Mouse (Mus musculus) neural tube, embryonic 11.5 days (tissue): ENCODE data around the gene Plekha7. TPM values are rescaled to one million over a fixed set of nuclear protein-coding genes. Genes with fewer than 3 reads are reported as not detected.

ENCODE experiments used
- ATAC-seq: fragments of 200-750 bp; cut with Nextera tagmentation; 2 replicates; pipeline ENCODE4 v1.8.0; 2017; ENCODE audit warnings: moderate number of reproducible peaks, mild to moderate bottlenecking, moderate TSS enrichment, moderate library complexity; ENCODE audit not compliant: insufficient read depth, low FRiP score, low TSS enrichment
- DNase-seq: peaks from one replicate; pipeline ENCODE4 v3.0.0-alpha.2; 2015; ENCODE audit warnings: low spot score
- H3K27ac ChIP-seq: fragments of 300-500 bp; sonication (generic); 2 replicates; pipeline ENCODE4 v1.5.1; 2014; ENCODE audit warnings: low read depth, mild to moderate bottlenecking, low read length
- H3K27me3 ChIP-seq: fragments of 300-500 bp; sonication (generic); 2 replicates; pipeline ENCODE4 v1.6.1; 2014; ENCODE audit warnings: mild to moderate bottlenecking, low read length, mixed read lengths; ENCODE audit not compliant: control insufficient read depth, insufficient read depth
- H3K36me3 ChIP-seq: fragments of 300-500 bp; sonication (generic); 2 replicates; pipeline ENCODE4 v1.6.1; 2014; ENCODE audit warnings: mild to moderate bottlenecking, low read length, moderate library complexity, mixed read lengths; ENCODE audit not compliant: control insufficient read depth, insufficient read depth
- H3K4me1 ChIP-seq: fragments of 300-500 bp; sonication (generic); 2 replicates; pipeline ENCODE4 v1.6.1; 2014; ENCODE audit warnings: low read length, mixed read lengths; ENCODE audit not compliant: control insufficient read depth, insufficient read depth
- H3K4me2 ChIP-seq: fragments of 300-500 bp; sonication (generic); 2 replicates; pipeline ENCODE4 v1.6.1; 2014; ENCODE audit warnings: low read depth, mild to moderate bottlenecking, moderate library complexity
- H3K4me3 ChIP-seq: fragments of 300-500 bp; sonication (generic); 2 replicates; pipeline ENCODE4 v1.5.1; 2014; ENCODE audit warnings: low read depth, low read length
- H3K9ac ChIP-seq: fragments of 300-500 bp; sonication (generic); 2 replicates; pipeline ENCODE4 v1.6.1; 2014; ENCODE audit warnings: mild to moderate bottlenecking, low read length
- H3K9me3 ChIP-seq: fragments of 300-500 bp; sonication (generic); 2 replicates; pipeline ENCODE4 v1.6.1; 2016; ENCODE audit warnings: low read length; ENCODE audit not compliant: control insufficient read depth
- WGBS: fragments of 180-500 bp; shearing (Covaris S2); extraction: QIAGEN DNeasy Blood & Tissue Kit; methylation state at CpG from one replicate; pipeline ENCODE4 v1.1.7; 2014; 5-methylcytosine and 5-hydroxymethylcytosine counted together
- polyA plus RNA-seq: library from polyadenylated mRNA; unstranded; fragments of >200 nt; fragmentation: Nextera tagmentation; extraction: Ambion mirVana; gene quantifications from 2 replicates; pipeline ENCODE4 v1.2.1, GENCODE M21; 2014

Plekha7 gene
- polyA plus RNA-seq, 1 experiment from 2014 or later, result 7.3 TPM

DNA sequence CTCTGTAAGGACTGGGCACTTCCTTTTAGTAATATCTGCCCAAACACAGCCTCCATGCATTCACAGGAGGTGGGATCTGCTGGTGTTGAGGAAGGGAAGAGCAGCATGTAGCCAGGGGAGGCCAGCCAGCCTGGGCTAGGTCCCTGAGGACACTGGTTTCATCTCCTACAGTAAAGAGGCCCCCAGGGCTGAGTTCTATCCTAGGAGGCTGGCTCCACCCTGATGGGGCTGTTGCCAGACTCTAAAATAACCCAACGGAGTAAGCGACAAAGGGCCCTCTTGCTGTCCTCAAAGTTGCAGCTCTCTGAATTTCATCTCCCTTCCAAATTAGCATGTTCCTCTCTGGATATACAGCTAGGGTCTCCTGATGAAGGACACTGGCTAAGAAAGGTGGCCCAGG, 83.6 kb downstream of the Plekha7 start:
- no peaks in the 10 kb centered on the region for H3K36me3 ChIP-seq
- no peak overlapping the region for H3K4me2 ChIP-seq
- H3K4me1 ChIP-seq, result peaks cover 8% of the 10 kb centered on the region
- ATAC-seq (no peak), DNase-seq (no peak)
- H3K9me3 ChIP-seq, result no peaks in the 10 kb centered on the region
- H3K27ac ChIP-seq, result no peak overlapping the region
- 86% methylated on average over 2 of the region's 2 CpGs for WGBS
- no peak overlapping the region for H3K9ac ChIP-seq
- H3K4me3 ChIP-seq, result no peak overlapping the region
- no peaks in the 10 kb centered on the region for H3K27me3 ChIP-seq

DNA sequence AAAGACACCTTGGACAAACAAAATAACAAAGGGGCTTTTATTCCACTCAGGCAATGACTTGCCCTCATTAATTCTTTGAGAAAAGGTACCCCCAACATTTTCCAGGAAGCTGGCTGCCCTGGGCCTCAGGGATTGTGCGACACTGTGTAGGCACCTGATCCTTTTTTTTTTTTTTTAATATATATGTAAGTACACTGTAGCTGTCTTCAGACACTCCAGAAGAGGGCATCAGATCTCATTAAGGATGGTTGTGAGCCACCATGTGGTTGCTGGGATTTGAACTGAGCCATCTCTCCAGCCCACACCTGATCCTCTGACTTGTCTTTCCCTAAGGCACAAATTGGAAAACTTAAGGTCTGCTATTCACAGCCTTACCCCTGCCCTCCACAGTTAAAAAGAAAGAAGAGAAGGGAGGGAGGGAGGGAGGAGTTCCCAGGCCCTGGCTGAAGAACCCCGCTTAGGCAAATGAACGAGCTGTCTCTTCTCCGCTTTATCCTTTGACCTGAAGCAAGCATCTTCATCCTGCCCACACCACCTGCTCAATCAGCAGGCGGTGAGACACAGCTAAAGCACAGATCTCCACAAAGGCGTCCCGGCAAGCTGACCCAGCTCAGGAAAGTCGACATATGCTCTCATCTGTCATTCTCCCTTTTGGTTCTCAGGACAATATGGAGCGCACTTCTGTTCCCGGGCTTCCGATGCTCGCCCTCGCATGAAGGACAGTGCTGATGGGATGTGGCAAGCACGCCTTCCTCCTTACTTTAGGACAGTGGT, 85.0 kb downstream of the Plekha7 start:
- WGBS, result 39% methylated on average over 14 of the region's 14 CpGs
- no peak for ATAC-seq

DNA sequence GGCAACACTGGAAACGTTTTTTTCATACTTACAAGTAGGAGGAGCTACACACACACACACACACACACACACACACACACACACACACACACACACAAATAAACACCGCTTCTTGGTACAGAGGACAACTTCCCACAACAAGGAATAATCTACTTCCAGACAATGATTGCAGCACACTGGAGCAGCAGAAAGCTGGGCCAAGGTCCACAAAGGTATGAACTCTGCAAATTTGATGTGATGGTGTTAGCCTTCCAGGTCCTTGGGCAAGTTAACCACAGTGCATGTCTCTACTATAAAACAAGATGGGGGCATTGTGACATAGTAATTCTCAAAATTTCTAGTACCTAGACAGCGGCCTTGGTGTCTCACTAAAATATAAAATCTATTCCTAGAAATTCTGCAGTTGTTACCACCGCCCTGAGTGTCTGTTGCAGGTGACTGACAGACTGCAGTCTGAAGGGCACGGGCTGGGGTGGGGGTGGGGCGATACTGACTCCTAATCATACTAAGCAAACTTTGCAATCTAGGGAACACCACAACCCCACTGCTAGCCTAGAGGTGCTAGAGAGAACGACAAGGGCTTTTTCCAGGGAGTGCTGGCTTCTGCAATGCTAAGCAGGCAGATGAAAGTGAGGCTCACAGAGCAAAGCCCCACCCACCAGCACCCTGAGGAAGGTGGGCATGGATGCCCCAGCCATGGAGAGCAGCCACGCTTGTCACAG, 85.7 kb downstream of the Plekha7 start:
- WGBS, result 68% methylated on average over 8 of the region's 8 CpGs
- Histone ChIP-seq H3K36me3 (no peaks in the 10 kb centered on the region), H3K9ac (no peak overlapping the region), H3K4me2 (no peak overlapping the region), H3K27ac (no peak overlapping the region), H3K4me3 (no peak overlapping the region), H3K9me3 (no peaks in the 10 kb centered on the region), H3K4me1 (peaks cover 8% of the 10 kb centered on the region), H3K27me3 (no peaks in the 10 kb centered on the region)
- no peak for ATAC-seq
- no peak for DNase-seq

More for the DNA sequence above, 85.0 kb downstream of the Plekha7 start:
- Histone ChIP-seq H3K9ac (no peak overlapping the region), H3K27me3 (no peaks in the 10 kb centered on the region), H3K4me2 (no peak overlapping the region), H3K4me3 (no peak overlapping the region), H3K9me3 (no peaks in the 10 kb centered on the region), H3K27ac (no peak overlapping the region), H3K36me3 (no peaks in the 10 kb centered on the region), H3K4me1 (peaks cover 8% of the 10 kb centered on the region)
- no peak for DNase-seq

- no peak for ATAC-seq
- H3K9me3 ChIP-seq, result no peaks in the 10 kb centered on the region
- no peaks in the 10 kb centered on the region for H3K27me3 ChIP-seq
- DNase-seq, result no peak
- no peak overlapping the region for H3K9ac ChIP-seq
- H3K4me3 ChIP-seq, result no peak overlapping the region
- peaks cover 8% of the 10 kb centered on the region for H3K4me1 ChIP-seq
- H3K27ac ChIP-seq, result no peak overlapping the region
- no peaks in the 10 kb centered on the region for H3K36me3 ChIP-seq
- WGBS, result 38% methylated on average over 7 of the region's 7 CpGs
- H3K4me2 ChIP-seq, result no peak overlapping the region
These were observed 86.3 kb downstream of the Plekha7 start for GRCm38 (mm10) chr7:116221883-116222282.

DNA sequence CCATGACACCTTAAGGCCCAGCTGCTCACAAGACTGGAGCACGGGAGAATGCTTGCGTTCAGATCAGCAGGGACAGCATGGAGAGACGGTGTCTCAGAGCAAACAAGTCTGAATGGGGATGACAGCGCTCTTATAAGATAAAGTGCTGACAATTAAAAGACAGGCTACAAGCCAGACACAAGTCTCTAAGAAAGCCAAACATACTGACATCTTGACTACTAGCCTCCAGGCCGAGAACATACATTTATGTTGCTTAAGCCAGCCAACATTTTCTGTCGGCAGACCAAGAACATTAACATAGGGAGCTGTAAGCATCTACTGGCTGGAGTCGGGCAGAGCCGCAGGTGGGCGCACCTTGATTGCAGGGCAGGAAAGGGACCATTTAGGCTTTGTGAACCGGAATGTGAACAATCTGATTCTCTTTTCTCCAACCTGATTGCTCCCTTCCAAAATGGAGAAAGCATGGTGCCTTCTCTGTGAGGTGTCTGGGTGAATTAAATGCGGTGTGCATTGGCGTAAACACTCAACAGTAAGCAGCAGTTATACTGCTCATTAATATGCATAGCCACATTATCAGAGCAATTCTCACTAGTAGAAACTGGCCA, 88.0 kb downstream of the Plekha7 start:
- no peaks in the 10 kb centered on the region for H3K9me3 ChIP-seq
- 85% methylated on average over 12 of the region's 12 CpGs for WGBS

GRCm38 (mm10) chr7:116217747-116218146, 90.4 kb downstream of the Plekha7 start:
- Histone ChIP-seq H3K36me3 (no peaks in the 10 kb centered on the region), H3K9me3 (no peaks in the 10 kb centered on the region), H3K27me3 (no peaks in the 10 kb centered on the region), H3K27ac (no peak overlapping the region), H3K9ac (no peak overlapping the region), H3K4me2 (no peak overlapping the region), H3K4me3 (no peak overlapping the region), H3K4me1 (peaks cover 6% of the 10 kb centered on the region)
- ATAC-seq, result no peak
- no peak for DNase-seq
- 98% methylated on average over 7 of the region's 7 CpGs for WGBS

More for the DNA sequence above, 88.0 kb downstream of the Plekha7 start:
- H3K4me2 ChIP-seq, result no peak overlapping the region
- H3K36me3 ChIP-seq, result no peaks in the 10 kb centered on the region
- no peak overlapping the region for H3K27ac ChIP-seq
- H3K9ac ChIP-seq, result no peak overlapping the region
- no peak overlapping the region for H3K4me3 ChIP-seq
- peaks cover 8% of the 10 kb centered on the region for H3K4me1 ChIP-seq
- no peaks in the 10 kb centered on the region for H3K27me3 ChIP-seq
- no peak for ATAC-seq
- DNase-seq, result no peak

DNA sequence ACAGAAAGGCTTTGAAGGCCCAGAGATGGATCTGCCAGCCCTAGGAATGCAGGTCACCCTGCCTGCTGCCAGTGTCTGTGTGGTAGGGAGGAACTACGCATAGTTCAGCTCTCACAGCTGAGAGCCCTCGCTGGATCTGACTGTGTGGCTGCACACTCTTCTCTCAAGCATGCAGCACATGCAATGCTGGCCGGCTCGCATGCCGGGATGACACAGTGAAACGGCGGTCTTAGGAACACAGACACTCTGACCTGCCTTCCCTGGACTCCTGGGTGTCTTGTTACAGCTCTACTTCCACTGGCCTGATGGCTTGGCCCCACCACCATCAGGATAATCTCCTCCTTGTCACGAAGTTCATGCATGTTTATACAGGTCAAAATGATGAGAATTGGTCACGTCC, 96.3 kb downstream of the Plekha7 start:
- no peak overlapping the region for H3K4me2 ChIP-seq
- no peaks in the 10 kb centered on the region for H3K27me3 ChIP-seq
- DNase-seq (no peak), ATAC-seq (no peak)
- no peak overlapping the region for H3K27ac ChIP-seq
- H3K36me3 ChIP-seq, result no peaks in the 10 kb centered on the region
- no peaks in the 10 kb centered on the region for H3K9me3 ChIP-seq
- no peak overlapping the region for H3K9ac ChIP-seq
- H3K4me3 ChIP-seq, result no peak overlapping the region
- WGBS, result 37% methylated on average over 9 of the region's 9 CpGs
- H3K4me1 ChIP-seq, result peaks cover 12% of the 10 kb centered on the region; the same call in 1 of the 2 replicates

DNA sequence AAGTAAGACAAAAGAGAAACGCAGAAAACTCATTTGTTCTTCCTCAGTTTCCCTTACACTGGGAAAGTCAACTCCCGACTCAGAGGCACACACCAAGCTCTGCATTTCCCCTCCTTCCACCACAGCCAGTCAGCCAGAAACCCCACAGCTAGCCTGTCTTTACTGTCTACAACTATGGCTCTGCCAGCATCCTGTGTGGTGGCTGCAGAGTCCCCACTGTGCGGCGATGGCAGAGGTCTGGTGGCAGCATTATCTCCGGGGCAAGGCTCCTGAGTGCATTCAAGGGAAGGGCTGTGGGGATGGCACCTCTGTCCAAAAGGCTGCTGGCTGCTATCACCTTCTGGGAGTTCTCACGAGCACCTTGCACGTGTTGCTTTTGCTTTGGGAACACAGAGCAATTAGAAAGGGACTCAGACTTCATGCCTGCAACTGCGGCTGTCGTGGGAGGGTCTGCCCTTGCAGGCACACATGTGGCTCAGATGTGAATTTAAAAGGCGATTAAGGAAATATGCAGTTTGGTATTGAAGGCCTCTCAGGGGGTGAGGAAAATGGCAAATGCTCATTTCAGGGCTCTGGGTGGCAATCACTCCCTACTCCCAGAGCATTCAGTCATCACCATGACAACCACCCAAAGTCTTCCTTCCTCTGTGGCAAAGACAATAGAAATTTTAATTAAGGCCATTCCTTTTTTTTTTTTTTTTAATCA, 98.1 kb downstream of the Plekha7 start:
- Histone ChIP-seq H3K36me3 (no peaks in the 10 kb centered on the region), H3K4me2 (no peak overlapping the region), H3K9ac (no peak overlapping the region), H3K4me1 (peaks cover 12% of the 10 kb centered on the region; the same call in 1 of the 2 replicates), H3K4me3 (no peak overlapping the region), H3K27me3 (no peaks in the 10 kb centered on the region), H3K27ac (no peak overlapping the region), H3K9me3 (no peaks in the 10 kb centered on the region)
- ATAC-seq (no peak), DNase-seq (no peak)
- 23% methylated on average over 10 of the region's 10 CpGs for WGBS
